Mouse (Mus musculus): ENCODE data around the gene Duoxa1.

DNA sequence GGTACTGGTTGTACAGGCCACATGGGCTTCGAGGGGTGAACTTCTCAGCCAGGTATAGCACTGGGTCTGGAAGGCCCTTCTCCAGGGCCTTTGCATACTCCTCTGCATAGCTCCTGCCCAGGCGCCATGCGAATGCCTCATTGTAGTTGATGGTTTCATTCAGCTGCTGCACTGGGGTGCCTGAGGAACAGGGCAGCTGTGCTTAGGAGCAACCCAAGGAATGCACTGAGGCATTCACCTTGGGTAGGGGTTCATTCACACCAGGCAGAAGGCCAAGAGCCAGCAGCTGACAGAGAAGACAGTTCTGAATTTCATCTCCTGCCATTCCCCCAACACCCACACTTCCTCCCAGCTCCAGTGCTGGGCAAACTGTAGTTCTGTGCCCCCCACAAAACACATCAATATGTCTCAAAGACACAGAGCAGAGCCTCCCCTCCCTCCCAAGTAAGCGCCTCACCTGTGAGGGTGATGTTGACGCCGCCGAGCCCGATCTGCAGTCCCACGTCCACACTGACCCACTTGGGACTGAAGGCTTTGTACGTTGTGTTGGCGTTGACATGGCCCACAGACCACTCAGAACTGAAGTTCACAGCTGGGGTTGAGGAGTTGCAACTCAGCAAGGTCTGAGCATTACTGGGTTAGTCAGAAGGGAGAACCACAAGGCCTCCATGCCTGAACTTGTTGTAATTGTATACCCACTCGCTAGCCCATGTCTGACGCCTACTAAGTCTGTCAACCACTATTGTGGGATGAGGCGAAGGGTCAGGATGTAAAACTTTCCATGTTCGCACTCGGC lies 8.2 kb downstream of the Duoxa1 start:
- TF ChIP-seq CTCF (IDR thresholded peaks at IDR 0.05; ENCODE audit: low read depth, low read length), result no peak
- no peak for TF ChIP-seq POLR2A (IDR thresholded peaks at IDR 0.05; ENCODE audit: borderline replicate concordance, low read depth, low read length)

All from bone marrow macrophage, adult 2 months (primary cell).